Mouse (Mus musculus) ES-E14 (cell line): ENCODE data around the gene Tctn1. TPM values are rescaled to one million over a fixed set of nuclear protein-coding genes. Genes with fewer than 3 reads are reported as not detected.

ENCODE experiments used
- DNase-seq: peaks from one replicate; pipeline ENCODE4 v3.0.0-alpha.2; 2013; ENCODE audit warnings: low read depth, low spot score
- H3K27ac ChIP-seq: 2 replicates; pipeline ENCODE4 v1.5.1; 2012; ENCODE audit warnings: low read depth, mild to moderate bottlenecking, low read length, moderate library complexity, mixed read lengths; ENCODE audit not compliant: poor library complexity, insufficient read depth, severe bottlenecking
- H3K36me3 ChIP-seq: 2 replicates; pipeline ENCODE4 v1.6.1; 2012; ENCODE audit warnings: mild to moderate bottlenecking, low read length, moderate library complexity, mixed read lengths; ENCODE audit not compliant: control insufficient read depth, poor library complexity, insufficient read depth, severe bottlenecking
- H3K4me1 ChIP-seq, 2 experiments: fragments of 150-350 bp in 1 of 2; sonication (generic) in 1 of 2; 2 replicates each; pipeline ENCODE4 v1.6.1; 2012; ENCODE audit warnings: low read length in 2 of 2, mild to moderate bottlenecking in 1 of 2, mixed read lengths in 1 of 2; ENCODE audit not compliant: control insufficient read depth in 2 of 2, insufficient read depth in 2 of 2, poor library complexity in 1 of 2
- H3K4me3 ChIP-seq, 2 experiments: fragments of 150-350 bp in 1 of 2; sonication (generic) in 1 of 2; 2 replicates each; pipeline ENCODE4 v1.5.1; 2012; ENCODE audit warnings: low read length in 2 of 2, low read depth in 1 of 2, mild to moderate bottlenecking in 1 of 2, mixed read lengths in 1 of 2; ENCODE audit not compliant: insufficient read depth in 1 of 2, poor library complexity in 1 of 2, severe bottlenecking in 1 of 2
- H3K9ac ChIP-seq: 2 replicates; pipeline ENCODE4 v1.6.1; 2012; ENCODE audit warnings: low read depth, mild to moderate bottlenecking, low read length, mixed read lengths; ENCODE audit not compliant: poor library complexity, insufficient read depth, severe bottlenecking
- H3K9me3 ChIP-seq: fragments of 150-350 bp; sonication (generic); 2 replicates; pipeline ENCODE4 v1.6.1; 2012; ENCODE audit warnings: low read depth, mild to moderate bottlenecking, low read length; ENCODE audit not compliant: control insufficient read depth, insufficient read depth
- CHD2 ChIP-seq: IDR thresholded peaks from 2 replicates; pipeline ENCODE4 v1.6.1; 2014; ENCODE audit warnings: mild to moderate bottlenecking, low read depth, low read length, inconsistent platforms
- HCFC1 ChIP-seq: IDR thresholded peaks from 2 replicates; pipeline ENCODE4 v1.6.1; 2012; ENCODE audit warnings: low read length, inconsistent platforms, borderline replicate concordance; ENCODE audit not compliant: insufficient read depth
- MAFK ChIP-seq: IDR thresholded peaks from 2 replicates; pipeline ENCODE4 v1.6.1; 2014; ENCODE audit warnings: mild to moderate bottlenecking, low read depth, low read length, inconsistent platforms; ENCODE audit not compliant: insufficient read depth
- ZC3H11A ChIP-seq: IDR thresholded peaks from 2 replicates; pipeline ENCODE4 v1.6.1; 2012; ENCODE audit warnings: low read depth, mild to moderate bottlenecking, inconsistent platforms, low read length, borderline replicate concordance
- ZNF384 ChIP-seq: IDR thresholded peaks from 2 replicates; pipeline ENCODE4 v1.6.1; 2012; ENCODE audit warnings: low read depth, low read length, inconsistent platforms
- in situ Hi-C, 2 experiments: fragments of 600-800 bp; cut with MboI; formaldehyde crosslinking; loops; one replicate each; pipeline ENCODE4 v1.15.1; 2025; ENCODE audit warnings: low sequenced_read_pairs in 2 of 2, inconsistent platforms in 1 of 2; ENCODE audit not compliant: unreplicated experiment in 2 of 2
- total RNA-seq: library from RNA; depleted of rRNA; stranded (reverse); fragments of 300-350 nt; gene quantifications from 2 replicates; pipeline ENCODE4 v1.2.3, GENCODE M21; 2012

The Tctn1 gene
- total RNA-seq, 1 experiment, result 15.4 TPM

DNA sequence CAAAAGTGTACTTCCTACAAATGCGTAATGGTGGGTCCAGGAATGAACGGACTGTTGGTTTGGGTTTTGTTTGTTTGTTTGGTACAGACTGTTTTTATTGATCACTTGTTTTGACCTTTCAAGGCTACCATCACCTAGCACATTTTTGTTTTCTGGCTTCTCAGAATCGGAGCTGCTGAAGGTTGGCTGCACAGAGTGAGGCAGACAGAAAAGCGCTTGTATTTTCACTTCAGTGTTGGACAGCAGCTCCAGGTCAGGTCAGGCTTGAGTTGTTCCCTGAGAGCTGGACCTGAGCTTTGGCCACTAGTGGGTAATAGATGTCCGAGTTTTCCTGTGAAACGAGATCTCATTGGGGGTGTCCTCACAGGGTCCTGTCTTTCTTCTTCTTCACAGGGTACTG, 28.9 kb upstream of the Tctn1 start:
- no peak overlapping the region for H3K27ac ChIP-seq
- in situ Hi-C loops, result no loop called here
- H3K4me3 ChIP-seq, result no peak overlapping the region
- H3K4me1 ChIP-seq, result peaks cover 14 to 30% of the 10 kb centered on the region in 2 experiments; a peak in 3 of 4 replicates
- no peaks in the 10 kb centered on the region for H3K9me3 ChIP-seq
- no peak for DNase-seq
- no peaks in the 10 kb centered on the region for H3K36me3 ChIP-seq
- no peak for TF ChIP-seq HCFC1
- no peak overlapping the region for H3K9ac ChIP-seq

DNA sequence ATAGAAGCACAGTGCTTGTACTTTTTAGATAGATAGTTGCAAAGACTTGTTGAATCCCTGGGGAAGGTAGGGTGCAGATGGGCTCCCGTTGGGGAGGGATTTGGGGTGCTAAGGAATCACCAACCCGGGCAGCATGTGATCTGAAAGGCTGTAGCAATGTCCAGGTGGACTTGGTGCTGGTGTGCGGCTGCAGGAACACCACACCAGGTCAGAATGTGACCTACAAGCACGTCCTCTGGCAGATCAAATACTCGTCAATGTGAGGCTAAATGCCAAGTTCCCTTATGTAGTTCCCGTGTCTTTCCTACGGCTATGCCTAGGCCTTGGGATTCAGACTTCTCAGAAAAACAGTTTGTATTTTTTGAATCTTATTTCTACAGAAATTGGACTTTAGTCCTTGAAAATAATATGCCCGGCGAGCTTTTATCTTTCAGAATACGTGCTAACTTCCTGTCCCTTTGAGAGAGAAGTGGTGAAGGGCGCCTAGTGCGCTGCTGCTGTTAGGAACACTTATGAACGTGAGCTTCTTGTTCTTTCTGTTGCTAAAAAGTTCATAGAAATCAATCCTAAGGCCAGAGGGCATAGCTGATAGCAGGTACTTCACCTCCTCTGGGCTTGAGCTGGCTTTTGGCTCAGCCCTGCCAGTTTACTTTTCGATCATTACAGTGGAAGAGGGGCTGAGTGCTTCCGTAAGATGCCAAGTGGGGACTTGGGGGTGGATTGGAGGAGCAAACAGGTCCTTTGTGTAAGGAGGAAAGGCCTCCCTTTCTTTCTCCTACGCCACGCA, 27.5 kb upstream of the Tctn1 start:
- in situ Hi-C loops, result no loop called here
- H3K9ac ChIP-seq, result no peak overlapping the region

DNA sequence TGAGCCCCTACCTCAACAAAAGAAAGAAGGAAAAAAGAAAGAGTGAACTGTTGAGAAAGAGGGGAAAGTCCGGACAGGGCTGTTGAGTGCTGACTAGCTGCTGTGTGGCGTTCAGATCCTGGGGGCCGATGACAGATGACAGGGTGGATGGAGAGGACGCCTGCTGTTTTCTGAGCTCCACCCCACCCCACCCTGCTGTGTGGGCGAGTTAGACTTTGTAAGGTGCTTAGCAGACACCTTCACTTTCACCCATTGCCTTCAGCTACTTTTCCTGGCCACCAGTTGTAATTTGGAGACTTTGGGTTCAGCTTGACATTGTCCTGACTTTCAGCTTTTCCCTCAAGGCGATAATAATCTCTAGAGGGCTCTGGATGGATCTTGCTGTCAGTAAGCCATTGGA, 26.9 kb upstream of the Tctn1 start:
- peaks cover 14 to 31% of the 10 kb centered on the region in 2 experiments; a peak in 3 of 4 replicates for H3K4me1 ChIP-seq
- DNase-seq, result no peak
- H3K9ac ChIP-seq, result no peak overlapping the region
- in situ Hi-C loops, result no loop called here
- no peak overlapping the region for H3K27ac ChIP-seq
- peaks cover 5% of the 10 kb centered on the region for H3K36me3 ChIP-seq
- H3K4me3 ChIP-seq, result no peak overlapping the region
- H3K9me3 ChIP-seq, result no peaks in the 10 kb centered on the region
- no peak for TF ChIP-seq ZNF384
- TF ChIP-seq CHD2, result no peak
- TF ChIP-seq HCFC1, result no peak
- TF ChIP-seq ZC3H11A, result no peak
- TF ChIP-seq MAFK, result no peak

More for the DNA sequence above, 27.5 kb upstream of the Tctn1 start:
- Histone ChIP-seq H3K4me3 (no peak overlapping the region), H3K36me3 (peaks cover 5% of the 10 kb centered on the region), H3K9me3 (no peaks in the 10 kb centered on the region), H3K27ac (no peak overlapping the region), H3K4me1 (peaks cover 14 to 30% of the 10 kb centered on the region in 2 experiments; a peak in 3 of 4 replicates)
- DNase-seq, result no peak
- TF ChIP-seq ZNF384 (no peak), HCFC1 (no peak), CHD2 (no peak), ZC3H11A (no peak), MAFK (no peak)

DNA sequence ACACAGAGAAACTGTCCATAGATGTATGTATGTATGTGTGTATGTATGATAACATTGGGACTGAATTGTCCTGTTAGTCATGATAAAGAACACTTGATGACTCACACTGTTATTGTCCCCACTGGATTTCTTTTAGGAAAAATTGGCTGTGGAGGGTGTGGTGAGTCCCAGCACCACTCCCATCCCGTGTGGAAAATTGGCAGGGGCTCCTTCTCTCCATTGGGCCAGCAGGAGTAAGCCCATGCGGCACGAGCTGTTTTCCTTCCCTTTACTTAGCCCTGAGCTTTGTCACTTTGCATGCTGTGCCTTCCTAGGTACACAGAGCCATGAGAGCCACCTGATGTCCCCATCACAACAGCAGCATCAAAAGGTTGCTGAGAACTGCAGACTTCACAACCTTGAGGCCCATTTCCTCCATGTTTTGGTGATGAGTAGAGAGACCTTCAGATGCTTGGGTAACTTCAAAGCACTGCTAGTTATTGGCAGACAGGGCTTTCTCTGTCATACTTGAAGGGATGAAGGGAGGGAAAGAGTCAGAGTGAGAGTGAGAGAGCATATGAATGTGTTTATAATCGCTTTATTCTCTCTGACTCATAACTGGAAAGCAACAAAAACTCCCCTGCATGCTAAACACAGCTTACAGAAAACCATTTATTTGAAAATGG, 24.0 kb upstream of the Tctn1 start:
- TF ChIP-seq MAFK (no peak), HCFC1 (no peak), ZC3H11A (no peak), ZNF384 (no peak), CHD2 (no peak)
- H3K9ac ChIP-seq, result no peak overlapping the region
- H3K27ac ChIP-seq, result no peak overlapping the region
- no peaks in the 10 kb centered on the region for H3K9me3 ChIP-seq
- peaks cover 5% of the 10 kb centered on the region for H3K36me3 ChIP-seq
- H3K4me1 ChIP-seq, result peaks cover 6 to 14% of the 10 kb centered on the region in 2 experiments
- DNase-seq, result no peak
- H3K4me3 ChIP-seq, result no peak overlapping the region
- in situ Hi-C loops, result no loop called here
